Mouse (Mus musculus): Measurements from ENCODE around the gene Tmie. TPM values are rescaled to one million over a fixed set of nuclear protein-coding genes. Genes with fewer than 3 reads are reported as not detected.

Tmie gene
- total and polyA plus RNA-seq, 3 experiments: not detected

GRCm38 (mm10) chr9:110881953-110882352, 2.0 kb upstream of the Tmie start:
- H3K4me3 ChIP-seq (replicated peaks in 1 of 3; ENCODE audit: low read depth in 2 of 3, low read length in 2 of 3, poor library complexity in 1 of 3): no peak overlapping the region
- dilution Hi-C loops (cut with MboI; ENCODE audit: extremely low pct_ligation_motif_present, extremely low pct_unique_long_range_greater_than_20kb, low sequenced_read_pairs): no loop called here
- H3K27ac ChIP-seq (ENCODE audit: insufficient read depth, low read depth): no peak overlapping the region
- no peaks in the 10 kb centered on the region for H3K79me2 ChIP-seq (replicated peaks; ENCODE audit: control insufficient read depth, extremely low read depth, insufficient read depth, poor library complexity, severe bottlenecking)
- no peak for TF ChIP-seq MAX (IDR thresholded peaks at IDR 0.05; ENCODE audit: low read length)
- TF ChIP-seq USF2 (conservative IDR thresholded peaks at IDR 0.05; ENCODE audit: low read depth, low read length): no peak
- TF ChIP-seq ZC3H11A (IDR thresholded peaks at IDR 0.05; ENCODE audit: low read depth, low read length): no peak
- no peak for TF ChIP-seq RCOR1 (conservative IDR thresholded peaks at IDR 0.05; ENCODE audit: low read depth, low read length)
- TF ChIP-seq BHLHE40 (IDR thresholded peaks at IDR 0.05; ENCODE audit: low read depth, low read length): no peak
- no peak for TF ChIP-seq CHD1 (IDR thresholded peaks at IDR 0.05; ENCODE audit: low read depth, low read length)
- no peak for TF ChIP-seq CHD2 (IDR thresholded peaks at IDR 0.05; ENCODE audit: low read length)
- no peak for TF ChIP-seq NRF1 (IDR thresholded peaks at IDR 0.05; ENCODE audit: low read depth, low read length)
- TF ChIP-seq TCF12 (IDR thresholded peaks at IDR 0.05; ENCODE audit: low read depth, low read length): no peak
- no peak for TF ChIP-seq ZNF384 (IDR thresholded peaks at IDR 0.05; ENCODE audit: low read depth, low read length)
- TF ChIP-seq ETS1 (conservative IDR thresholded peaks at IDR 0.05; ENCODE audit: low read depth, low read length): no peak
- TF ChIP-seq UBTF (IDR thresholded peaks at IDR 0.05; ENCODE audit: low read depth, low read length): no peak
- TF ChIP-seq POLR2AphosphoS2 (IDR thresholded peaks at IDR 0.05; ENCODE audit: low read depth, low read length): no peak
- TF ChIP-seq EP300 (IDR thresholded peaks at IDR 0.05; ENCODE audit: low read length): no peak
- H3K4me1 ChIP-seq (ENCODE audit: control insufficient read depth in 1 of 2, insufficient read depth in 2 of 2): no peaks in the 10 kb centered on the region
- no peak for DNase-seq (ENCODE audit: extremely low read depth)
- H3K9me3 ChIP-seq (replicated peaks; ENCODE audit: low read length): no peaks in the 10 kb centered on the region
- peaks cover 0 to 13% of the 10 kb centered on the region in 2 experiments for H3K36me3 ChIP-seq (replicated peaks in 1 of 2; ENCODE audit: control insufficient read depth in 1 of 2, insufficient read depth in 1 of 2, low read length in 1 of 2)
- H3K4me2 ChIP-seq (ENCODE audit: insufficient read depth, low read depth, poor library complexity, severe bottlenecking): no peak overlapping the region
- no peak overlapping the region for H3K9ac ChIP-seq (ENCODE audit: insufficient read depth, low read depth)
- peaks cover 30% of the 10 kb centered on the region for H3K27me3 ChIP-seq (replicated peaks)
- in situ Hi-C loops (cut with MboI; ENCODE audit: low pct_ligation_motif_present, low pct_unique_long_range_greater_than_20kb, low sequenced_read_pairs): no loop called here

- in situ Hi-C loops (cut with MboI; ENCODE audit: low pct_ligation_motif_present, low pct_unique_long_range_greater_than_20kb, low sequenced_read_pairs): no loop called here
- H3K4me3 ChIP-seq (replicated peaks in 1 of 3; ENCODE audit: low read depth in 2 of 3, low read length in 2 of 3, poor library complexity in 1 of 3): no peak overlapping the region
- H3K9ac ChIP-seq (ENCODE audit: insufficient read depth, low read depth): no peak overlapping the region
Measured at GRCm38 (mm10) chr9:110880772-110881171, 859 bp upstream of the Tmie start.

More at GRCm38 (mm10) chr9:110880772-110881171, 859 bp upstream of the Tmie start:
- Histone ChIP-seq H3K9me3 (replicated peaks; ENCODE audit: low read length) (no peaks in the 10 kb centered on the region), H3K36me3 (replicated peaks in 1 of 2; ENCODE audit: control insufficient read depth in 1 of 2, insufficient read depth in 1 of 2, low read length in 1 of 2) (peaks cover 0 to 4% of the 10 kb centered on the region in 2 experiments), H3K27me3 (replicated peaks) (peaks cover 30% of the 10 kb centered on the region), H3K79me2 (replicated peaks; ENCODE audit: control insufficient read depth, extremely low read depth, insufficient read depth, poor library complexity, severe bottlenecking) (no peaks in the 10 kb centered on the region), H3K4me1 (ENCODE audit: control insufficient read depth in 1 of 2, insufficient read depth in 2 of 2) (no peaks in the 10 kb centered on the region), H3K27ac (ENCODE audit: insufficient read depth, low read depth) (no peak overlapping the region), H3K4me2 (ENCODE audit: insufficient read depth, low read depth, poor library complexity, severe bottlenecking) (no peak overlapping the region)
- no peak for TF ChIP-seq KAT2A (IDR thresholded peaks at IDR 0.05; ENCODE audit: insufficient replicate concordance, low read length)
- TF ChIP-seq SMC3 (IDR thresholded peaks at IDR 0.05; ENCODE audit: low read depth, low read length): no peak
- TF ChIP-seq EP300 (IDR thresholded peaks at IDR 0.05; ENCODE audit: low read length): no peak
- TF ChIP-seq ELF1 (IDR thresholded peaks at IDR 0.05; ENCODE audit: low read depth, low read length): no peak
- no peak for TF ChIP-seq IRF4 (IDR thresholded peaks at IDR 0.05; ENCODE audit: low read depth, low read length)
- no peak for TF ChIP-seq ZMIZ1 (IDR thresholded peaks at IDR 0.05; ENCODE audit: low read depth, low read length)
- no peak for DNase-seq (ENCODE audit: extremely low read depth)
- dilution Hi-C loops (cut with MboI; ENCODE audit: extremely low pct_ligation_motif_present, extremely low pct_unique_long_range_greater_than_20kb, low sequenced_read_pairs): no loop called here

Measured in CH12.LX (cell line).